Mouse (Mus musculus) heart, adult 2 months (tissue): ENCODE results near the gene Aldh2. TPM values are rescaled to one million over a fixed set of nuclear protein-coding genes. Genes with fewer than 3 reads are reported as not detected.
A peak's percentile ranks its signal among the peaks of the same experiment; 100 is the strongest.

ENCODE experiments used
- DNase-seq, 2 experiments: peaks; one replicate each; pipeline ENCODE4 v3.0.0; 2021
- H3K27ac ChIP-seq: fragments of 200-600 bp; 2 replicates; pipeline ENCODE4 v1.8.1; 2022
- H3K27me3 ChIP-seq: fragments of 200-500 bp; 2 replicates; pipeline ENCODE4 v1.6.1; 2012; ENCODE audit warnings: mild to moderate bottlenecking, low read length, inconsistent platforms, mixed read lengths; ENCODE audit not compliant: control insufficient read depth, insufficient read depth
- H3K36me3 ChIP-seq: fragments of 200-500 bp; 2 replicates; pipeline ENCODE4 v1.6.1; 2012; ENCODE audit warnings: low read length, inconsistent platforms; ENCODE audit not compliant: control insufficient read depth, insufficient read depth
- H3K4me1 ChIP-seq: fragments of 200-500 bp; 2 replicates; pipeline ENCODE4 v1.6.1; 2011; ENCODE audit warnings: low read length; ENCODE audit not compliant: control insufficient read depth, insufficient read depth
- H3K4me3 ChIP-seq: fragments of 200-600 bp; 2 replicates; pipeline ENCODE4 v1.8.1; 2022
- H3K79me2 ChIP-seq: fragments of 200-500 bp; replicated peaks from 2 replicates; pipeline ENCODE4 v1.6.1; 2012; ENCODE audit warnings: mild to moderate bottlenecking, inconsistent platforms, low read length, moderate library complexity, mixed read lengths; ENCODE audit not compliant: control insufficient read depth, insufficient read depth
- H3K9ac ChIP-seq: fragments of 200-500 bp; 2 replicates; pipeline ENCODE4 v1.6.1; 2012; ENCODE audit warnings: low read depth, mild to moderate bottlenecking, control low read depth, inconsistent platforms, low read length, mixed read lengths
- CTCF ChIP-seq: fragments of 200-600 bp; IDR thresholded peaks from 2 replicates; pipeline ENCODE4 v1.8.1; 2022; ENCODE audit warnings: antibody characterized with exemption, mild to moderate bottlenecking, moderate library complexity
- EP300 ChIP-seq: fragments of 200-500 bp; IDR thresholded peaks from 2 replicates; pipeline ENCODE4 v1.6.1; 2011; ENCODE audit warnings: low read depth, low read length, control low read depth; ENCODE audit not compliant: insufficient read depth
- POLR2A ChIP-seq: fragments of 200-500 bp; IDR thresholded peaks from 2 replicates; pipeline ENCODE4 v1.6.1; 2011; ENCODE audit warnings: mild to moderate bottlenecking, low read depth, low read length, control low read depth; ENCODE audit not compliant: insufficient read depth
- WGBS: fragments of 180-500 bp; shearing (Covaris S2); methylation state at CpG from one replicate; pipeline ENCODE4 v1.1.7; 2018; 5-methylcytosine and 5-hydroxymethylcytosine counted together
- intact Hi-C: fragments of 180-260 bp; cut with DNase I; formaldehyde crosslinking; loops from one replicate; pipeline ENCODE4 v1.15.1; 2025
- polyA plus RNA-seq: library from polyadenylated mRNA; depleted of rRNA; stranded (reverse); fragments of >200 nt; gene quantifications from 2 replicates; pipeline ENCODE4 v1.2.3, GENCODE M21; 2012
- total RNA-seq, 2 experiments: library from RNA; stranded (reverse); gene quantifications; 2 replicates each; pipeline ENCODE4 v1.2.3; 2021

Gene Aldh2
- total and polyA plus RNA-seq, 3 experiments: 339 to 433 (median 371) TPM

DNA sequence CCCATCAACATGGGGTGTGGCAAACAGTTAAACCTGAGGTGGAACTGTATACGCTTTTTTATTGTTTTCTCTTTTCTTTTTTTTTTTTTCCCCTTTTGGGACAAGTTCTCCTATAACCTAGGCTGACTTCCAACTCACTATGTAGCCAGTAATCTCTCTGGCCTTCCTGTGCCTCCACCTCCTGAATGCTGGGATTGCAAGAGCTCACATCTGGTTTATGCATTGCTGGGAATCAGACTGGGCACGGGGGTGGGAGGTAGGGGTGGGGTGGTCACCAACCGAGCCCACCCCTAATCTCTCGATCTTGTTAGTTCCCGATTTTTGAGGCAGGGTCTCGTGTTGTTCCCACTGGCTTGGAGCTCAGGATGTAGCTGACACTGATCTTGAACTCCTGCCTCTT lies 3.7 kb downstream of the Aldh2 start:
- WGBS: 35% methylated on average over 6 of the region's 6 CpGs
- intact Hi-C loops: no loop called here
- Histone ChIP-seq H3K9ac (no peak overlapping the region), H3K27me3 (no peaks in the 10 kb centered on the region), H3K36me3 (peaks cover 4% of the 10 kb centered on the region), H3K79me2 (peaks cover 3% of the 10 kb centered on the region), H3K4me1 (peaks cover 35% of the 10 kb centered on the region), H3K27ac (no peak overlapping the region), H3K4me3 (no peak overlapping the region)
- TF ChIP-seq CTCF (no peak), EP300 (no peak)
- DNase-seq: no peak

DNA sequence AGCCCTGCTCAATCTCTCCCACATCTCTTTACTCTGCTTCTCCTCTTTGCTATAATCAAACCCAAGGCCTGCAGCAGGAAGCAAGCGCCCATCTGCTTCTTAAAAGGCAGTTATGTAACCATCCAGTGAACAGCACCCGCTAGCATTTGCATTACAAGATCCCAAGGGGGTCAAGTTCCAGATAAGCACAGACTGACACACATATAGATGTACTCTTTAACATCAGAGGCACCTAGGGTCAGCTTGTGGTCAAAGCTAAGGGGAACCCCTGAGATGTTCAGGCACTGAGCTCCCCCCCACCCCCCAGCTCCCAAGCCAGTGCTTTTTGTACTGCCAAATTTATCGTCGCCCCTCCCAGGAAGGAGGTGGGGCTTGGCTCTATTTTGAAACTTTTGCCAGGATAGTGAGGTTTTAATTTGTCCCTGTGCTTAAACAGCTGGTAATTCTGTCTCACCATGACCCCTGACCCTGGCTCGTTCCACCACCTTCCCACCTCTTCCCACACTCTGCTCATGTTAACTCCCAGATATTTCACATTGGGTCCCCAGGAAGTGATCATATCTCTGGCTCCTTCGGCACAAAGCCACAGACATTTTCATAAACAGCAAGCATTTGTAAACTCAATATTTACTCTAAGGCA lies 7.1 kb downstream of the Aldh2 start:
- WGBS: 24% methylated on average over 6 of the region's 6 CpGs
- Histone ChIP-seq H3K4me1 (peaks cover 30% of the 10 kb centered on the region), H3K9ac (peak overlapping the region; percentile 50), H3K36me3 (peaks cover 7% of the 10 kb centered on the region), H3K4me3 (no peak overlapping the region), H3K79me2 (peaks cover 3% of the 10 kb centered on the region; the same call in 1 of the 2 replicates), H3K27ac (peak overlapping the region; percentile 79), H3K27me3 (no peaks in the 10 kb centered on the region)
- peak; percentile 74 to 80 for DNase-seq
- TF ChIP-seq POLR2A (peak; percentile 62; the same call in 1 of the 2 replicates), CTCF (no peak), EP300 (peak; percentile 91)
- intact Hi-C loops: no loop called here

DNA sequence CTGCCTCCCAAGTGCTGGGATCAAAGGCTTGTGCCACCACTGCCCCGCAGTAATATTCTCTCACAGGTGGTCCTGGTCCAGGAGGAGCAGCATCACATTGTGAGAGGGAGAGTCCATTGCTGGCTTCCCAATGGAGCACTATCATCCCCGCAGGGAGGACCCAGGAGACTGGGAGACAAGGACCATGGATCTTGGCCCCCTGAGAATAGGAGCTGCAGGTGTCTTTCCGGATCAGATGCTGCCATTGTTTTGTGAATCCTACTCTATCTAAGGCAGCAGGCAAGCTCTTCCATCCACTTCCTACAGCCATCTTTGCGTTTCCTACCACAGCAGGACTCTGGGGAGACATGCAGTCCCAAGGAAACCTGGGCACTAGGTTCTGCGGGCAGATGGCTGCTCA lies 7.9 kb downstream of the Aldh2 start:
- Histone ChIP-seq H3K79me2 (peaks cover 3% of the 10 kb centered on the region; the same call in 1 of the 2 replicates), H3K27me3 (no peaks in the 10 kb centered on the region), H3K4me3 (no peak overlapping the region), H3K4me1 (peaks cover 26% of the 10 kb centered on the region), H3K36me3 (peaks cover 7% of the 10 kb centered on the region), H3K9ac (no peak overlapping the region), H3K27ac (peak overlapping the region; percentile 79)
- DNase-seq: no peak
- intact Hi-C loops: loop anchor here (2.0 kb wide), 1 partner anchor 15 kb away; no protein-coding TSS in a partner anchor
- TF ChIP-seq CTCF (no peak), EP300 (no peak), POLR2A (no peak)
- WGBS: 60% methylated on average over 5 of the region's 5 CpGs

DNA sequence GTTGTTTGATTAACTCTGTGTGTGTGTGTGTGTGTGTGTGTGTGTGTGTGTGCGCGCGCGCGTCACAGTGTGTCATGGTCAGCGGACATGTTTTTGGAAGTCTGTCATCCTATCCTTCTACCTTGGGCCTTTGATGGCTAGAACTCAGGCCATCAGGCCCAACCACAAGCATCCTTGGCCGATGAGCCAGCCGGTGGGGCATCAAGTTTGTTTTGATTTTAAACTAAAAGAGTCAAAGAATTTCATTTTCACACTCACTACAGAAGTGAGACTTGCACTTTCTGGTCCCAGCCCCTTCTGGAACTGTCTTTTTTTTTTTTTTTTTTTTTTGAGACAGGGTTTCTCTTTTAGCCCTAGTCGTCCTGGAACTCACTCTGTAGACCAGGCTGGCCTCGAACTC lies 8.6 kb downstream of the Aldh2 start:
- no peak overlapping the region for H3K9ac ChIP-seq
- DNase-seq: no peak
- whole genome bisulfite sequencing: 95% methylated on average over 10 of the region's 10 CpGs
- TF ChIP-seq EP300 (no peak), POLR2A (no peak), CTCF (no peak)
- peaks cover 23% of the 10 kb centered on the region for H3K4me1 ChIP-seq
- peaks cover 7% of the 10 kb centered on the region for H3K36me3 ChIP-seq
- H3K79me2 ChIP-seq: peaks cover 3% of the 10 kb centered on the region; the same call in 1 of the 2 replicates
- no peaks in the 10 kb centered on the region for H3K27me3 ChIP-seq
- intact Hi-C loops: loop anchor here (2.0 kb wide), 1 partner anchor 16 kb away; no protein-coding TSS in a partner anchor
- no peak overlapping the region for H3K4me3 ChIP-seq
- H3K27ac ChIP-seq: no peak overlapping the region; the same call in none of the 2 replicates

DNA sequence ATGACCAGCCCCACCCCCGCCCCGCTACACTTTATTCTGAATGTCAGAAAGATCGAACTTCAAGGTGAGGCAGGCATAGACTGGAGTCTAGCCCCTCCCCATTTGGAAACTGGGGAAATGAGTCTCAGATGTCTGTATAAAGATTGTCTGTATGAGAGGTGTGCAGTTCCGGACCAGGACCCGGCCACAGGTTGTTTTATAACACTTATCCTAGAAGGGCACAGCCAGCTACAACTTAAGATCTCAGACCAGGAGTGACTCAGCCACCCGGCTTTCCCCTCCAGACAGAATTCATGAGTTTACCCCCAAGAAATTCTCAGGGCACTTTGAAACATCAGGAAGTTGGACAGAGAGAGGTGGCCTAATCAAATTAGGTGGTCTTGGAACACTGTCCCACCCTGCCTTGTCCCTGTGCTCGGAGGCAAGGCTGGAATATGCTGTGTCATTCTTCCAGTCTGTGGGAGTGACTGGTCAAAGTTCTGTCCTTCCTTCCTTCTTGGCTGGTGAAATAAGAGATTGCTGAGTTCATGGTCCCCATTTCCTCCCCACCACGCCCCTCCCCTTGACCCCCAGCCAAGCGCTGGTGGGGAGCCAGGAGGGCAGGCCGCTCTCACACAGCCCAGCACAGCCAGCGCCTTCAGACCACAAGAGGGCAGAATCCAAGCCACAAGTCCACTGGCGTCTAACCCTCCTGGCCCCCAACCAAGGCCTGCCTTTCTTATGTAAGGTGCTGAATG lies 9.7 kb downstream of the Aldh2 start:
- TF ChIP-seq POLR2A (no peak), CTCF (peak; percentile 87), EP300 (peak; percentile 94)
- DNase-seq: peak; percentile 97
- H3K4me3 ChIP-seq: no peak overlapping the region
- WGBS: 32% methylated on average over 12 of the region's 12 CpGs
- H3K9ac ChIP-seq: no peak overlapping the region
- intact Hi-C loops: loop anchor here (2.0 kb wide), 1 partner anchor 17 kb away; no protein-coding TSS in a partner anchor
- H3K36me3 ChIP-seq: peaks cover 7% of the 10 kb centered on the region
- no peaks in the 10 kb centered on the region for H3K27me3 ChIP-seq
- H3K4me1 ChIP-seq: peaks cover 23% of the 10 kb centered on the region
- peak overlapping the region; percentile 91 for H3K27ac ChIP-seq
- H3K79me2 ChIP-seq: peaks cover 3% of the 10 kb centered on the region; the same call in 1 of the 2 replicates

DNA sequence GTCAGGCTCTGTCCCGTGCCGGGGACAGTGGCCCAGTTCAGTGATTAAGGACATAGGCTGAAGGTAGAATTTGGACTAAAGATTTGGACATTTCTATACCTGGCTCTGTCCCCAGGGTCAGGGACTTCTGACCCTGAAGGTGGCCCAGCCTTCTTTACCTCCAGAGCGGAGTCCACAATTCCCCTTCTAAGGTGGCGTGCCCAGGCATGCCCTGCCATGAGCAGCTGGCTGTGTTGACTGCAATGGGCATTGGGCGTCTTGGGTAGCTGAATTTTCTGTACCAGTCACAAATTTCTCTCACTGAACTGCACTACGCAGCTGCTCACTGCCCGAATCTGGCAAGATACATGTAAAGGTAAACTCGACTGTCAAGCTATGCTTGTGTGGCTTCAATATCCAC lies 11.7 kb downstream of the Aldh2 start:
- Histone ChIP-seq H3K9ac (no peak overlapping the region), H3K36me3 (peaks cover 6% of the 10 kb centered on the region), H3K27me3 (no peaks in the 10 kb centered on the region), H3K79me2 (no peaks in the 10 kb centered on the region), H3K4me1 (peaks cover 20% of the 10 kb centered on the region), H3K27ac (no peak overlapping the region), H3K4me3 (no peak overlapping the region)
- intact Hi-C loops: no loop called here
- no peak for TF ChIP-seq EP300
- no peak for TF ChIP-seq CTCF
- no peak for TF ChIP-seq POLR2A
- DNase-seq: no peak
- WGBS: 92% methylated on average over 8 of the region's 8 CpGs
